Mouse (Mus musculus): ENCODE data around the gene Ppp2r2c. TPM values are rescaled to one million over a fixed set of nuclear protein-coding genes. Genes with fewer than 3 reads are reported as not detected.
"Not testable (repeated sequence)": the region's sequence is repeated elsewhere in the genome, so short reads cannot be mapped to it uniquely, and the experiment has no call there.

Gene Ppp2r2c
- polyA plus RNA-seq, 1 experiment from 2014 or later: not detected

DNA sequence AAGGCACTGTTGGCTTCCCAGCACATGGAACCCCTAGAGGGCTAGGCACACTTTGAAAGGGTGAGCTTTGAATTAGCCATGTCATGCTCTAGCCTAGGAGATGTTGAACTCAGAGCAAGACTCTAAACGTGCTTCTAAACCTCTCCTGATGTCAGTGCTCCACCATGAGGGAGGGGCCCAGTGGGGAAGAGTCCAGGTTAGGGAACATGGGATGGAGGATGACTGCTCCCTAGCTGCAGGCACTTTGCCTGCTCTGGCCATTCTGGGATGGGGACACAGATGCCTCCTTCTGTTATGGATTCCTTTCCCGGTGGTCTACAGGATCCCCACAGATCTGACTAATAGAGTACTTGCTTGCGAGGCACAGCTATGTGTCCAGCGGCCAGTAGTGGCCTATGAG, 48.9 kb downstream of the Ppp2r2c start:
- no peak overlapping the region for H3K4me3 ChIP-seq (ENCODE audit: inconsistent target)
- H3K27ac ChIP-seq: no peak overlapping the region
- 87% methylated on average over 4 of the region's 4 CpGs for WGBS (ENCODE audit: missing documents)
- H3K79me2 ChIP-seq (ENCODE audit: inconsistent target): no peaks in the 10 kb centered on the region
- H3K36me3 ChIP-seq (ENCODE audit: inconsistent target): no peaks in the 10 kb centered on the region

DNA sequence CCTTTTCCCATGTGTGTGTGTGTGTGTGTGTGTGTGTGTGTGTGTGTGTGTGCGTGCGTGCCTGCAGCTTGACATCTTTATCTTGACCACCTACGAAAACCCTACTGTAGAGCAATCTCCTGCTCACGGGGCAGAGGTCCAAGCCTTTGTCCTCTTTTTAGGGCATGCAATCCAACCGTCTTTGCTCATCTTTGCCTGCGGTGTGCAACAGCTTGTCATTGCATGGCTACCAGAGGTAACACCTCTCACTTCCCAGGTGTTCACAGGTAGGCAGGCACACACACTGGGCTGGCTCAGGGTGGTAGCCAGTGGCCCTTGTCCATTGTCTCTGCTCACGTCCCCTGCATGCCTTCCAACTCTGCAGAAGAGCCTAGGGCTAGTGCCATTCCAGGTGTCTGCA, 49.7 kb downstream of the Ppp2r2c start:
- H3K36me3 ChIP-seq (ENCODE audit: inconsistent target): no peaks in the 10 kb centered on the region
- H3K79me2 ChIP-seq (ENCODE audit: inconsistent target): no peaks in the 10 kb centered on the region
- no peak overlapping the region for H3K27ac ChIP-seq
- WGBS (ENCODE audit: missing documents): 83% methylated on average over 7 of the region's 7 CpGs
- H3K4me3 ChIP-seq (ENCODE audit: inconsistent target): no peak overlapping the region

DNA sequence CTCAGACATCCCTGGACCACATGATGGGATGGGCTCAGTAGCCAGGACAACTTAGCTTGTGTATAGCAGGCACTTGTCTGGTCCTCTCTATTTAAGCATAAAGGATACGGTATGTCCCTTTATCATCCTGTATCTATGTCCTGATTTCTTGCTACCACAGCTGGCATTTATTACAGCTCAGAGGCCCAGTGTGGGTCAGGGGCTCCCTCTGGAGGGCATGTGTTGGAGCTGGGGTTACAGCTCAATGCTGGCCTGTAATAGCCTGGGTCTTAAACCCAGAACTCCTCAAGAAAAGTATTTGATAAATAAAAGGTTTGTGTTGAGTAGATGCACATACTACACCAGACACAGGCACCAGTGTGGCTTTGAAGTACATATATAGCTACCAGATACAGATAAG, 51.8 kb downstream of the Ppp2r2c start:
- WGBS (ENCODE audit: missing documents): 63% methylated on average over 1 of the region's 1 CpGs
- no peaks in the 10 kb centered on the region for H3K79me2 ChIP-seq (ENCODE audit: inconsistent target)
- H3K27ac ChIP-seq: no peak overlapping the region
- H3K36me3 ChIP-seq (ENCODE audit: inconsistent target): no peaks in the 10 kb centered on the region
- H3K4me3 ChIP-seq (ENCODE audit: inconsistent target): no peak overlapping the region

DNA sequence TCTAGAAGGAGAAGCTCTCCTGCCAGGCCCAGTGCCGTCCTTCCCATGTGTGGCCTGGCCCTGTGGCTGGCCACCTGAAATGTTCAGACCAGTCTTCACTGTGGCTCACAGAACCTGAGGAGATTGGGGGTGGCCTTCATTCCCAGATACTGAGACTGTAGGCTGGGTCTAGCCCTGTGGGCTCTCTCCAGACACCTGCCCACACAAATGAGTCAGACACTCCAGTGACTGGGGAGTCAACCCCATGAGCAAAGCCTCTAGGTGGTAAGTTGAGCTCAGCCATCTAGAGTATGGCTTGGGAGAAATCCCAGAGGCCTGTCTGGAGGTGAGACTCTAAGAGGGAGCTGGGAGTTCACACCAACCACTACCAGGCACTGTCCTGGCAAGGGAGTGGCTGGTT, 53.6 kb downstream of the Ppp2r2c start:
- Histone ChIP-seq H3K27ac (no peak overlapping the region), H3K36me3 (ENCODE audit: inconsistent target) (no peaks in the 10 kb centered on the region), H3K4me3 (ENCODE audit: inconsistent target) (no peak overlapping the region), H3K79me2 (ENCODE audit: inconsistent target) (no peaks in the 10 kb centered on the region)
- WGBS (ENCODE audit: missing documents): 100% methylated on average over 1 of the region's 1 CpGs

DNA sequence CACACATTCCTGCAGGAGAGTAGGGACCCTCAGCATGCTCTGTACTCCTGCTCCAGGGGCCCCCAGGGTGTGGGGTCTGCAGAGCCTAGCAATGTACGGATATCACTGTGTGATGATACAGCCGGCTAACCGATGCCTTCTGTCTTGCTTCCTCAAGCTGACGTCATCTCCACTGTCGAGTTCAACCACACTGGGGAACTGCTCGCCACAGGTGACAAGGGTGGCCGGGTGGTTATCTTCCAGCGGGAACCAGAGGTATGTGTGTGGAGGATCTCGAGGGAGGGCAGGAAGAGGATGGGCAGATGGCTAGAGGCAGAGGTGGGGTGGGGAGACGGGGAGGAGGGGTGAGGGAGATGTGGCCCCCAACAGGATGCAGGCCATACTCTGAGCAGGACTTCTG, 54.5 kb downstream of the Ppp2r2c start:
- 33% methylated on average over 10 of the region's 10 CpGs for WGBS (ENCODE audit: missing documents)
- Histone ChIP-seq H3K36me3 (ENCODE audit: inconsistent target) (no peaks in the 10 kb centered on the region), H3K4me3 (ENCODE audit: inconsistent target) (no peak overlapping the region), H3K27ac (no peak overlapping the region), H3K79me2 (ENCODE audit: inconsistent target) (no peaks in the 10 kb centered on the region)

DNA sequence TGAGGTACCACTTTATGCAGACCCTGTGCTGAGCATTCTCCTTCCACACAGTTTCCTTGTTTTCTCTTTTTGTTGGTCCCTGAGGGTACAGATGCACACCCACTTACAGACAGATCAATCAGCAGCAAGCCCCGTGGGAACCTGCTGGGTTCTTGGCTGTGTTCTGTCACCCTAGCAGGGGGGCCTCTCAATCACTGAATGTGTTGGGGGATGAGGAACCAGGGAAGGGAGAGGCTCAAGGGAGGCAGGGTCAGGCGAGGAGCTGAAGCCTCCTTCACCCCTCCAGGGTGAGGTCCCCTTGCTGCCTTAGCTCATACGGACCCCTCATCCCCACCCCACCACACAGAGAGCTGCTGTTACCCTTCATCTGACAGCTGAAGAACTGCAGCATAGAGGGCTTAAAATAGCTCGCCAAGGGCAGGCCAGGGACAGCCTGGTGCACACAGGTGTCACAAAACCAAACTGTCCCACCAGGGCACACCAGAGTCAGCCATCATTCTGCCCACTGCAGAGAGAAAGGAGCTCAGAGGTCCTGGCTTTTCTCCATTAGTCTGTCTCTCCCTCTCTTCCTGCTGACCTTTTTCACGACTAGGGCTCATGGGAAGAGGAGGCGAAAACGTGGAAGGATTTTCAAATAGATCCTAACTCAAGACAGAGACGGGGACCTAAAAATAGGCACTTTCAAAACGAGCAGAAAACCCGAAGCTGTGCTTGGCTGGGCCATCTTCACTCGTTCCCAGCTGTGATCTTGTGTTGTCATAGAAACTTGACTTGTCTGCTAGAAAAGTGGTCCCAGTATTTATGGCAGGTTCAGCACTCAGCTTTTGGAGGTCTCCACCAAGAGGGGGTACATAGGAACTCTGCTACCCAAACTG, 55.8 kb downstream of the Ppp2r2c start:
- Histone ChIP-seq H3K27ac (no peak overlapping the region), H3K36me3 (ENCODE audit: inconsistent target) (no peaks in the 10 kb centered on the region), H3K4me3 (ENCODE audit: inconsistent target) (no peak overlapping the region), H3K79me2 (ENCODE audit: inconsistent target) (no peaks in the 10 kb centered on the region)
- 47% methylated on average over 11 of the region's 11 CpGs for WGBS (ENCODE audit: missing documents)

DNA sequence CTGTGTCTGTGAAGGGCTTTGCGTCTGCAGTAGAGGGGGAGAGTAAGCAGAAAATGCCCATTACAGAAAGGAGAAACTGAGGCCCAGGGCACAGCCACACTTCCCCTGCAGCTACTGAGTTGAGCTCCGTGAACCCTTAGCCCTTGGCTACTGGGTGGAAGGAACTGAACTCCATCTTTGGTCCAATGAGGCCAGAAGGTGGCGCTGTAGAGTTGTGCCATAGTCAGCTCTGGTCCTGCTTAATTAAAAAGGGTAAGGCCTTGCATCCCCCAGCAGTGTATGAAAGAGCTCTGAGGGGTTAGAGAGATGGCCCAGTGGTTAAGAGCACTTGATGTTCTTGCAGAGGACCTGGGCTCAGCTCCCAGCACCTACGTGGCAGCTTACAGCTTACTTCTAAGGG, 60.4 kb downstream of the Ppp2r2c start:
- WGBS (ENCODE audit: missing documents): 58% methylated on average over 4 of the region's 4 CpGs
- Histone ChIP-seq H3K79me2 (ENCODE audit: inconsistent target) (no peaks in the 10 kb centered on the region), H3K36me3 (ENCODE audit: inconsistent target) (no peaks in the 10 kb centered on the region), H3K4me3 (ENCODE audit: inconsistent target) (no peak overlapping the region), H3K27ac (no peak overlapping the region)

DNA sequence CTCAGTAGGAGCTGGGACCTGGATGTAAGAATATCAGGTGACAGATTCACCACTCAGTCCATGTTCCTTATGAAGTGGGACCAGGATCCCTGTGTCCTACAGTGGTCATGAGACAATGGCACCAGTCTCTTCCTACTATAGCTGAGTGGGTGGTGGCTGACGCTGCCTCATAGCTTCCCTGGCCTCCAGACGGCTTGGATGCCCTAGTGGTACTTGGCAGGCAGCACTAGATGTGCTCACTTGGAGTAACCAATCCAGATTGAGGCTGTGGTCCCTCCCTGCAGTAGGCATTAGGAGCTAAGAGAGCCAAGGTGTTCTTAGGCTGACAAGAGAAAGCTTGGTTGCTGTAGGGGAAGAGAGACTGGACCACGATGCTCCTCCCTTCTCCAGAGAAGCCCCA, 61.1 kb downstream of the Ppp2r2c start:
- no peaks in the 10 kb centered on the region for H3K79me2 ChIP-seq (ENCODE audit: inconsistent target)
- no peaks in the 10 kb centered on the region for H3K36me3 ChIP-seq (ENCODE audit: inconsistent target)
- H3K4me3 ChIP-seq (ENCODE audit: inconsistent target): no peak overlapping the region
- no peak overlapping the region for H3K27ac ChIP-seq
- WGBS (ENCODE audit: missing documents): 77% methylated on average over 3 of the region's 3 CpGs

DNA sequence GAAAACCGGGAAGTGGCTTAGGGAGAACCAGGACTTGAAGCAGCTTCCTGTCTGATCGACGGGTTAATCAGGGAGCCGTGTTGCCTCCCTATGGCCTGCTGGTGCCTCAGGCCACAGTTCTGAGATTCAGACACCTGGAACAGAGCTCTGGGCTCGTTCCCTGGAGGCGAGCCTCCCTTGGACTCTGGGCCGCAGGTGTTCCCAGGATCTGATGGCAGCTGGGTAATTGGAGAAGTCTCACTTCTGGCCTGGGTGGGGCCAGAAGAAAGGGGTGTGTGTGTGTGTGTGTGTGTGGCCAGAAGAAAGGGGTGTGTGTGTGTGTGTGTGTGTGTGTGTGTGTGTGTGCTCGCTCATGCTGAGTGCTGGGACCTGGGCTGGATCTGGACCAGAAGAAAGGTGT, 65.1 kb downstream of the Ppp2r2c start:
- Histone ChIP-seq H3K36me3 (ENCODE audit: inconsistent target) (no peaks in the 10 kb centered on the region), H3K79me2 (ENCODE audit: inconsistent target) (no peaks in the 10 kb centered on the region), H3K4me3 (ENCODE audit: inconsistent target) (no peak overlapping the region), H3K27ac (no peak overlapping the region)
- WGBS (ENCODE audit: missing documents): 65% methylated on average over 7 of the region's 8 CpGs

DNA sequence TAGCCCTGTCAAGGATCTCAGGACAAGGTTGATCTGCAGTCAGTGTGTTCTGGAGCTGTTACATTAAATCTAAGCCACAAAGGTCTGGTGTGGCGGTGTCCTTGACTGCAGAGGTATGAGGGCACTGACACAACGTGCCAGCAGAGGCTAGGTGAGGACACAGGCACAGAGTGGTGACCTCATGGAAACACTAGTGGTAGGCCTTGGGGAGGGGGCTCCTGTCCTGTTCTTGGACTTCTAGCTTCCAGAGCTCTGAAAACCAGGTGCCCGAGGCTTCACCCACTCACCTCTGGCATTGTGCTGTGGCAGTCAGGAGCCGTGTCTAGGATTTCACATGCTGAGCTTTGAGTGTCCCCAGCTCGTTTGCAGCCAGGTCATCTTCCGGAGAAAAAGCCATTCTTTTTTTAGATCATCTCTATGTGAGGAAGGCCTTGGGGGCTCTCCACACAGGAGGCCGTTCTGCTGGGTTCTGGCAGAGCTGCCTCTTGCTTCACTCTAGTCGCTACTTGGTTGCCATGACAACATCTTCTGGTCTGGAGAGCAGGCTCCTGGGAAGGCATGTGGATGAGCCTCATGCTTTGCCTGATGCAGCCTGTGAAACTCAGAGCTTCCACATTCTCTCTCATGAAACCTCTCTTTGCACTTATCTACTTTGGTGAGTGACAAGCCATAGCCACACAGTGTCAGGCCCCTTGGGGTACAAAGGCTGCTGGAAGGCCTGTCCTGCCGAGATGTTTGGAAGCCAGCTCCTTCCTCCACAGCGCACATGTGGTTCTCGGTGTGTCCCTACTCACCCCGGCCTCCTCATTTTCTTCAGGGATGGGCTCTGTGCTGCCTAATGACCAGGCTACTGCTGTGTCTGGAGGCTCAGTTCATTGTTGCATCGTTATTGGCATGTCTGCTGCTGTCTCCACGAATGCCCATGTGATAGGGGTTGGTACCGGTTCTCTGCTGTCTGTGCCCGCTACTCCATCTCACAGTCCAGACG, 67.5 kb downstream of the Ppp2r2c start:
- H3K27ac ChIP-seq: no peak overlapping the region
- H3K79me2 ChIP-seq (ENCODE audit: inconsistent target): no peaks in the 10 kb centered on the region
- H3K36me3 ChIP-seq (ENCODE audit: inconsistent target): no peaks in the 10 kb centered on the region
- no peak overlapping the region for H3K4me3 ChIP-seq (ENCODE audit: inconsistent target)
- 77% methylated on average over 16 of the region's 17 CpGs for WGBS (ENCODE audit: missing documents)

DNA sequence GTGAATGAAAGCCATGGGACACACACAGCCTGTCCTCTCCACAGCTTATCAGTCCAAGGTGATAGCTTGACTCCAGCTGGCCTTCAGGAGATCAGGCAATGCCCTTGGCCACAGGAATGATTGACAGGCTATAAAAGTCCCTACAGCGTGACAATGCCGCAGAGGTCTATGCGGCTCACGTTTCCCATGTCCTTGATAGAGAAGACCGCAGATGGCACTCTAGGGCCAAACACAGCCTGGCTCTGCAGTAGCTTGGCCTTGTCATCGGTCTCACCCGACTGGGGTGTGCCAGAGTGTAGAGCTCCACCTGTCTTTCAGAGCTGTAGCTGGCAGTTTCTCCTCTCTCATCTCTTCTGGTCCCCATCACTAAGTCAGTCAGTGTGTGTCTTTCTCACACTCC, 68.2 kb downstream of the Ppp2r2c start:
- Histone ChIP-seq H3K79me2 (ENCODE audit: inconsistent target) (no peaks in the 10 kb centered on the region), H3K27ac (no peak overlapping the region), H3K36me3 (ENCODE audit: inconsistent target) (no peaks in the 10 kb centered on the region), H3K4me3 (ENCODE audit: inconsistent target) (no peak overlapping the region)
- WGBS (ENCODE audit: missing documents): 76% methylated on average over 7 of the region's 7 CpGs

DNA sequence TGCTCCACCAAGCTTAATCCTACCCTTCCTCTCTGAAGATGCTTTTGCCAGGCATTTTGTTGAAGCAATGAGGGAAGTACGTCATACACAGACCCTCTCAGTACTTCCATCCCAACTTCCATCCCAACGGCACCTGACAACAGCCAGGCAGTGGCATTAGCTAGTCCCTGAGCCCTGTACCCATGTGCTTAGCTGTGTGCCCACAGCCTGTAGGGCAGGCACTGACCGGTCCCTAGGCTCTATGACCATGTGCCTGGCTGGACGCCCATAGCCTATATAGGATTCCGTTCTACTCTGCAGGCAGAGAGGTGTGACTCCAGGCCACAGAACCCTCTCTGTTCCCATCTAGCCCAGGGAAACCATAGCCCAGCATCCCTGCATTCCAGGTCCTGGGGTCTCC, 69.7 kb downstream of the Ppp2r2c start:
- Histone ChIP-seq H3K27ac (no peak overlapping the region), H3K79me2 (ENCODE audit: inconsistent target) (no peaks in the 10 kb centered on the region), H3K4me3 (ENCODE audit: inconsistent target) (no peak overlapping the region), H3K36me3 (ENCODE audit: inconsistent target) (no peaks in the 10 kb centered on the region)
- 85% methylated on average over 5 of the region's 5 CpGs for WGBS (ENCODE audit: missing documents)

DNA sequence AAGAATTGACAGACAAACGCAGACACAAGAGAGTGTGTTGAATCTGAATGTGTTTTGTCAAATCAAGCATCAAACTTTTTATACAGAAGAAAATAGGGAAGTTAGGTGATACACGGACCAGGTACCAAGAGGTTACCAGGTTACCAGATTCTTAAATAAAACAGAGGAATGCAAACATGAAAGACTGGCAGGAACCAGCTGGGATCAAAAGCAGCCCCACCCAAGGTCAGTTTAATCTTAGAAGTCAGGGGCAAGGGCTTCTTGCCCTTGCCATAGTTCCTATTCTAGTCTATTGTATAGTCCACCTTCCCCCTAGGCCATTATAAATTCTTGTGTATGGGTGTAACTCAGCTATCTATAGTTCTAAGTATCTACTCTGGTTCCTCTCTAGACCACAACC, 70.7 kb downstream of the Ppp2r2c start:
- not testable (repeated sequence) for H3K36me3 ChIP-seq (ENCODE audit: inconsistent target); H3K4me3 ChIP-seq (ENCODE audit: inconsistent target); H3K79me2 ChIP-seq (ENCODE audit: inconsistent target); H3K27ac ChIP-seq
- WGBS (ENCODE audit: missing documents): 30% methylated on average over 2 of the region's 2 CpGs

DNA sequence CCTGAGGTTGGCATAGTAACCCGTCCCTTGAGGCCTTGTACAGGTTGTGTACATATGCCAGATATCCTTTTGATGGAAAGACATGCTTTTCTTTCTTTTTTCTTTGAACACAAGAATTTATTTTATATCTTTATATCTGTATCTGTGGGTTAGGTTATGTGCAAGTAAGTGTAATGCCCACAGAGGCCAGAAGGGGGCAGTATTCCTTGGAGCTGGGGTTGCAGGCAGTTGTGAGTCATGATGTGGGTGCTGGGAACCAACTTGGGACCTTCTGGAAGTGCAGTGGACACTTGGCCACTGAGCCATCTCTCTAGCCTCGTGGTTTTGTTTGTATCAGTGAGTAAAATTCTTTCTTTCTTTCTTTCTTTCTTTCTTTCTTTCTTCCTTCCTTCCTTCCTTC, 74.1 kb downstream of the Ppp2r2c start:
- no peak overlapping the region for H3K4me3 ChIP-seq (ENCODE audit: inconsistent target)
- 88% methylated on average over 2 of the region's 2 CpGs for WGBS (ENCODE audit: missing documents)
- H3K79me2 ChIP-seq (ENCODE audit: inconsistent target): no peaks in the 10 kb centered on the region
- H3K36me3 ChIP-seq (ENCODE audit: inconsistent target): no peaks in the 10 kb centered on the region
- H3K27ac ChIP-seq: no peak overlapping the region

DNA sequence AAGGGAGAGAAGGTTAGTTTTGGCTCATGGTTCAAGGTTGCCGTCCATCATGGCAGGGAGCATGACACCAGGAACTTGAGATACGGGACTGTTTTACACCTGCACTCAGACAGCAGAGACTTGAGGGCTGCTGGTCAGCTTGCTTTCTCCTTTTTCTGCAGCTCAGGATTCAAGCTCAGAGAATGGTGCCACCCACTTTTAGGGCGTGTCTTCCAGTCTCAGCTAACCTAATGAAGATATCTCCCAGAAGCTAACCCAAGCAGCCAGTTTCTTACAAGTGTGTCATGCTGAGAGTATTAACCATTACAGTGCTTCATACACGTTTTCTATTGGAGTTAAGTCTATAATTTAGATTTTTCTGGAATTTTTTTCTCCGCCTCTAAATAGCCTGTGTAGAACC, 76.2 kb downstream of the Ppp2r2c start:
- H3K79me2 ChIP-seq (ENCODE audit: inconsistent target): no peaks in the 10 kb centered on the region
- 70% methylated on average over 5 of the region's 5 CpGs for WGBS (ENCODE audit: missing documents)
- H3K4me3 ChIP-seq (ENCODE audit: inconsistent target): no peak overlapping the region

More for the DNA sequence above, 76.2 kb downstream of the Ppp2r2c start:
- no peaks in the 10 kb centered on the region for H3K36me3 ChIP-seq (ENCODE audit: inconsistent target)
- no peak overlapping the region for H3K27ac ChIP-seq
